8 mouse cellular contexts compared by ENCODE assay signal in the genomic region with DNA sequence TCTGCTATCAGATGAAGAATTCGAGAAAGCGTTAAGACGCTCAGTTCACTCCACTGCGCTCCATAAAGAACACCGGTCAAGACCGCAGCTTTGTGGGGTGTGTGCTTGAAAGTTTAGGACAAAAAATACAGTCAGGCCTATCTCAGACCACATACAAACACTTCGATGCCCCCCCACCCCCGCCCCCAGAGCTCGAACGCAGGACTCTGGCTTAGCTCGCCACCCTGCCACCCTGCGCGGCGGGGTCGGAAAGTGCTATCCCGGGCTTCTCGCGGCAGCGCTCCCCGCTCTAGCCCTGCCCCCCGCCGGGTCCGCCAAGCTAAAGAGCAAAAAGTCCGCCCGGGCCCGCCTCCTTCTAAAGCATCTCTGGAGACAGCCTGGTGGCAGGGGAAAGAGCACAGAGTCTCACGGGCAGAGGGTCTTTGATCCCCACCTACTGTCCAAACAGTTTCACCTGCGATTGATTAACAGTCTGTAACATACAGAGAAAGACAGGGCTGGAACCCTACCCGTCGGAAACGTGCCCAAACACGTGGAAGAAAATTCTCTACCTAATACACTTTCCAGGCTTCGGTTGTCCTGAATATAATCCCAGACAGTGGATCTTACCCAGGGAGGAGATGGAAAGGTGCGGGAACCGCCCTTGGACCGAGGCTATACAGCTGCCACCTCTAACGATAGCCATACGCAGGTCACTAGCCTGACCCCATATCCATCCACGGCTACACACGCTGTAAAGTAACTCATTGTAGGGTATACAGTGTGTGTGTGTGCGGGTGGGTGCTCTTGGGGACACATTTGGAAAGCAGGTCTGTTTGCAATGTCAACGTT. TPM values are rescaled to one million over a fixed set of nuclear protein-coding genes. Genes with fewer than 3 reads are reported as not detected.
A peak's percentile ranks its signal among the peaks of the same experiment; 100 is the strongest.
DNase-seq lines count a peak whose midpoint lies in the region; ATAC-seq lines count a peak whose summit lies in the region.

No protein-coding gene starts in this region.

- peak overlapping the region; percentile 52 for H3K4me2 ChIP-seq in liver, embryonic 11.5 days
- H3K4me2 ChIP-seq in stomach, embryonic 15.5 days = peak overlapping the region; percentile 67

- no peak overlapping the region for H3K9ac ChIP-seq in liver, embryonic 11.5 days (ENCODE audit: low read depth, low read length)
- no peak overlapping the region for H3K9ac ChIP-seq in stomach, embryonic 15.5 days

- H3K27ac ChIP-seq in liver, embryonic 11.5 days (ENCODE audit: low read depth, low read length) = no peak overlapping the region
- H3K27ac ChIP-seq in stomach, embryonic 15.5 days = no peak overlapping the region

- no peaks in the 10 kb centered on the region for H3K9me3 ChIP-seq in liver, embryonic 11.5 days (ENCODE audit: control insufficient read depth, low read length)
- H3K9me3 ChIP-seq in stomach, embryonic 15.5 days = no peaks in the 10 kb centered on the region

- peak; percentile 51 for DNase-seq in adrenal gland, postnatal 14 days
- no peak for DNase-seq in adrenal gland, adult 8-10 months
- peak; percentile 36 for DNase-seq in ES-CJ7 (ENCODE audit: low read depth, low spot score)
- peak; percentile 53 for DNase-seq in forelimb bud, embryonic 11.5 days (ENCODE audit: low read depth, low spot score)
- no peak for DNase-seq in liver, embryonic 11.5 days (ENCODE audit: low spot score)
- DNase-seq in urinary bladder, adult 18-20 months (ENCODE audit: low spot score in 2 of 2) = no peak
- DNase-seq in frontal cortex, postnatal 10 days (ENCODE audit: low spot score in 2 of 2) = no peak

- peaks cover 14% of the 10 kb centered on the region for H3K4me1 ChIP-seq in liver, embryonic 11.5 days (replicated peaks; ENCODE audit: control insufficient read depth, insufficient read depth, low read length)
- peaks cover 43% of the 10 kb centered on the region for H3K4me1 ChIP-seq in stomach, embryonic 15.5 days

- H3K27me3 ChIP-seq in liver, embryonic 11.5 days (replicated peaks; ENCODE audit: control insufficient read depth, insufficient read depth, low read length) = peaks cover 99% of the 10 kb centered on the region
- H3K27me3 ChIP-seq in stomach, embryonic 15.5 days (replicated peaks) = peaks cover 80% of the 10 kb centered on the region

- 2% methylated on average over 42 of the region's 42 CpGs for WGBS in liver, embryonic 11.5 days
- WGBS in stomach, embryonic 15.5 days = 2% methylated on average over 42 of the region's 42 CpGs

- peak overlapping the region; percentile 29 for H3K4me3 ChIP-seq in liver, embryonic 11.5 days (ENCODE audit: low read depth, low read length)
- peak overlapping the region; percentile 33 for H3K4me3 ChIP-seq in stomach, embryonic 15.5 days (replicated peaks)

- H3K36me3 ChIP-seq in liver, embryonic 11.5 days (ENCODE audit: control insufficient read depth, insufficient read depth, low read length) = no peaks in the 10 kb centered on the region
- no peaks in the 10 kb centered on the region for H3K36me3 ChIP-seq in stomach, embryonic 15.5 days

- no peak for ATAC-seq in liver, embryonic 11.5 days (replicated peaks; ENCODE audit: low FRiP score)
- no peak for ATAC-seq in stomach, embryonic 15.5 days (ENCODE audit: insufficient read depth, low FRiP score, low read depth)

RNA-seq across cellular contexts. Expression of gene Col2a1, which starts 1.3 kb away (rescaled TPM):
- 0.23 TPM in 1 of 2 replicates, not detected in the other for total RNA-seq in adrenal gland, postnatal 14 days (2021)
- total RNA-seq in adrenal gland, adult 8-10 months (2022) = under 1 TPM in 1 of 4 experiments, not detected in 3; 0.28 TPM
- polyA plus RNA-seq in liver, embryonic 11.5 days (2014; fragmentation: Nextera tagmentation; extraction: Ambion mirVana) = 6.5 and 7.0 TPM in 2 replicates
- polyA plus RNA-seq in stomach, embryonic 15.5 days (2015; fragmentation: Nextera tagmentation; extraction: Ambion mirVana) = 2.5 and 3.3 TPM in 2 replicates

RNA-seq across cellular contexts. Expression of gene Tmem106c, which starts 39.2 kb away (rescaled TPM):
- 39.4 and 40.9 TPM in 2 replicates for total RNA-seq in adrenal gland, postnatal 14 days (2021)
- 10 to 100 TPM; 69.3 to 87.1 (median 77.0) TPM for total RNA-seq in adrenal gland, adult 8-10 months (2022)
- polyA plus RNA-seq in liver, embryonic 11.5 days (2014; fragmentation: Nextera tagmentation; extraction: Ambion mirVana) = 25.7 and 28.0 TPM in 2 replicates
- 41.9 and 44.0 TPM in 2 replicates for polyA plus RNA-seq in stomach, embryonic 15.5 days (2015; fragmentation: Nextera tagmentation; extraction: Ambion mirVana)

Comparison
In these comparisons a context has a peak if more than half of its experiments do, and no peak if none do; other contexts are left out.
1. DNase-seq: peak in adrenal gland, postnatal 14 days (single experiment), ES-CJ7 (single experiment) and forelimb bud, embryonic 11.5 days (single experiment); none in adrenal gland, adult 8-10 months (single experiment), liver, embryonic 11.5 days (single experiment), urinary bladder, adult 18-20 months (0 of 2) and frontal cortex, postnatal 10 days (0 of 2).